Mouse (Mus musculus) CH12.LX (cell line): Measurements from ENCODE around the gene Atox1. TPM values are rescaled to one million over a fixed set of nuclear protein-coding genes. Genes with fewer than 3 reads are reported as not detected.

Source experiments
- DNase-seq: peaks from one replicate; pipeline ENCODE4 v3.0.0-alpha.2; 2013; ENCODE audit errors: extremely low read depth
- H3K27ac ChIP-seq: 2 replicates; pipeline ENCODE4 v1.5.1; 2012; ENCODE audit warnings: low read depth, mild to moderate bottlenecking, control low read depth, moderate library complexity; ENCODE audit not compliant: insufficient read depth
- H3K27me3 ChIP-seq: replicated peaks from 2 replicates; pipeline ENCODE3; 2012; ENCODE audit warnings: inconsistent platforms
- H3K36me3 ChIP-seq, 2 experiments: replicated peaks in 1 of 2; 2 replicates each; pipeline versions ENCODE3 to v1.6.1; 2012; ENCODE audit warnings: inconsistent platforms in 1 of 2, low read length in 1 of 2, mild to moderate bottlenecking in 1 of 2, mixed read lengths in 1 of 2, moderate library complexity in 1 of 2; ENCODE audit not compliant: control insufficient read depth in 1 of 2, insufficient read depth in 1 of 2
- H3K4me1 ChIP-seq, 2 experiments: 2 replicates each; pipeline ENCODE4 v1.6.1; 2012; ENCODE audit warnings: inconsistent platforms in 1 of 2, moderate library complexity in 1 of 2; ENCODE audit not compliant: insufficient read depth in 2 of 2, control insufficient read depth in 1 of 2
- H3K4me2 ChIP-seq: 2 replicates; pipeline ENCODE4 v1.6.1; 2012; ENCODE audit warnings: low read depth, mild to moderate bottlenecking, control low read depth; ENCODE audit not compliant: poor library complexity, insufficient read depth, severe bottlenecking
- H3K4me3 ChIP-seq, 3 experiments: fragments of 150-350 bp in 1 of 3; sonication (generic) in 1 of 3; replicated peaks in 1 of 3; 2 replicates each; pipeline versions ENCODE3 to v1.5.1; 2011 to 2012; ENCODE audit warnings: low read depth in 2 of 3, low read length in 2 of 3, mild to moderate bottlenecking in 2 of 3, moderate library complexity in 2 of 3, control low read depth in 1 of 3, improper control_type of control experiment in 1 of 3, inconsistent platforms in 1 of 3, mixed read lengths in 1 of 3; ENCODE audit not compliant: poor library complexity in 1 of 3
- H3K79me2 ChIP-seq: replicated peaks from 2 replicates; pipeline ENCODE4 v1.6.1; 2012; ENCODE audit warnings: mild to moderate bottlenecking, moderate library complexity; ENCODE audit not compliant: control insufficient read depth, poor library complexity, insufficient read depth, severe bottlenecking; ENCODE audit errors: extremely low read depth
- H3K9ac ChIP-seq: 2 replicates; pipeline ENCODE4 v1.6.1; 2012; ENCODE audit warnings: low read depth, mild to moderate bottlenecking, control low read depth, moderate library complexity; ENCODE audit not compliant: insufficient read depth
- H3K9me3 ChIP-seq: replicated peaks from 2 replicates; pipeline ENCODE3; 2012; ENCODE audit warnings: low read length, inconsistent platforms, mixed read lengths
- BHLHE40 ChIP-seq: IDR thresholded peaks from 2 replicates; pipeline ENCODE4 v1.6.1; 2011; ENCODE audit warnings: mild to moderate bottlenecking, low read depth, low read length, improper control_type of control experiment
- CHD1 ChIP-seq: IDR thresholded peaks from 2 replicates; pipeline ENCODE4 v1.6.1; 2012; ENCODE audit warnings: low read depth, low read length, improper control_type of control experiment, inconsistent platforms
- CTCF ChIP-seq, 2 experiments: IDR thresholded peaks in 1 of 2; conservative IDR thresholded peaks in 1 of 2; 2 replicates each; pipeline ENCODE4 v1.5.1; 2011 to 2012; ENCODE audit warnings: low read depth in 2 of 2, low read length in 2 of 2, improper control_type of control experiment in 1 of 2, inconsistent platforms in 1 of 2, mild to moderate bottlenecking in 1 of 2, moderate library complexity in 1 of 2
- ETS1 ChIP-seq: conservative IDR thresholded peaks from 2 replicates; pipeline ENCODE4 v1.6.1; 2012; ENCODE audit warnings: low read depth, mild to moderate bottlenecking, inconsistent platforms, low read length, improper control_type of control experiment, moderate library complexity
- HCFC1 ChIP-seq: IDR thresholded peaks from 2 replicates; pipeline ENCODE4 v1.6.1; 2012; ENCODE audit warnings: low read depth, mild to moderate bottlenecking, inconsistent platforms, low read length, improper control_type of control experiment
- IRF4 ChIP-seq: IDR thresholded peaks from 2 replicates; pipeline ENCODE4 v1.6.1; 2014; ENCODE audit warnings: low read depth, mild to moderate bottlenecking, inconsistent platforms, low read length, improper control_type of control experiment
- JUN ChIP-seq: IDR thresholded peaks from 2 replicates; pipeline ENCODE4 v1.6.1; 2011; ENCODE audit warnings: low read depth, mild to moderate bottlenecking, low read length, improper control_type of control experiment, moderate library complexity; ENCODE audit not compliant: insufficient read depth
- KAT2A ChIP-seq: IDR thresholded peaks from 2 replicates; pipeline ENCODE4 v1.6.1; 2012; ENCODE audit warnings: low read length, improper control_type of control experiment, inconsistent platforms; ENCODE audit not compliant: insufficient replicate concordance
- MEF2A ChIP-seq: IDR thresholded peaks from 2 replicates; pipeline ENCODE4 v1.6.1; 2014; ENCODE audit warnings: low read depth, mild to moderate bottlenecking, inconsistent platforms, low read length, improper control_type of control experiment, borderline replicate concordance
- NRF1 ChIP-seq: IDR thresholded peaks from 2 replicates; pipeline ENCODE4 v1.6.1; 2014; ENCODE audit warnings: low read depth, mild to moderate bottlenecking, inconsistent platforms, low read length, improper control_type of control experiment, moderate library complexity
- POLR2A ChIP-seq: IDR thresholded peaks from 2 replicates; pipeline ENCODE4 v1.6.1; 2011; ENCODE audit warnings: low read depth, mild to moderate bottlenecking, improper control_type of control experiment, low read length
- POLR2AphosphoS2 ChIP-seq: IDR thresholded peaks from 2 replicates; pipeline ENCODE4 v1.6.1; 2011; ENCODE audit warnings: low read depth, low read length, improper control_type of control experiment
- RAD21 ChIP-seq: IDR thresholded peaks from 2 replicates; pipeline ENCODE4 v1.6.1; 2011; ENCODE audit warnings: low read depth, mild to moderate bottlenecking, low read length, improper control_type of control experiment, moderate library complexity
- RCOR1 ChIP-seq: conservative IDR thresholded peaks from 2 replicates; pipeline ENCODE4 v1.6.1; 2012; ENCODE audit warnings: low read depth, mild to moderate bottlenecking, inconsistent platforms, low read length, improper control_type of control experiment
- UBTF ChIP-seq: IDR thresholded peaks from 2 replicates; pipeline ENCODE4 v1.6.1; 2012; ENCODE audit warnings: low read depth, mild to moderate bottlenecking, inconsistent platforms, low read length, improper control_type of control experiment, moderate library complexity
- USF2 ChIP-seq: conservative IDR thresholded peaks from 2 replicates; pipeline ENCODE4 v1.6.1; 2011; ENCODE audit warnings: low read depth, low read length, improper control_type of control experiment
- ZNF384 ChIP-seq: IDR thresholded peaks from 2 replicates; pipeline ENCODE4 v1.6.1; 2012; ENCODE audit warnings: low read depth, low read length, improper control_type of control experiment, inconsistent platforms
- dilution Hi-C: fragments of 300-500 bp; cut with MboI; formaldehyde crosslinking; loops from 2 replicates; pipeline ENCODE4 v1.14.3; 2020; ENCODE audit warnings: low sequenced_read_pairs; ENCODE audit not compliant: extremely low pct_unique_long_range_greater_than_20kb, extremely low pct_ligation_motif_present
- in situ Hi-C: fragments of 300-500 bp; cut with MboI; formaldehyde crosslinking; loops from 3 replicates; pipeline ENCODE4 v1.14.3; 2019; ENCODE audit warnings: low sequenced_read_pairs, low pct_ligation_motif_present, low pct_unique_long_range_greater_than_20kb, mixed read lengths
- polyA plus RNA-seq: library from polyadenylated mRNA; unstranded; fragments of >175 nt; gene quantifications from 2 replicates; pipeline ENCODE4 v1.2.1, GENCODE M21; 2012; ENCODE audit warnings: low read depth; ENCODE audit not compliant: insufficient read length
- total RNA-seq, 2 experiments: library from RNA; depleted of rRNA; stranded (reverse); fragments of 300-350 nt in 1 of 2; fragments of >200 nt in 1 of 2; gene quantifications; 2 replicates each; pipeline ENCODE4 v1.2.3; 2012 to 2014

Atox1 gene
- total and polyA plus RNA-seq, 3 experiments = 264 to 445 (median 398) TPM

DNA sequence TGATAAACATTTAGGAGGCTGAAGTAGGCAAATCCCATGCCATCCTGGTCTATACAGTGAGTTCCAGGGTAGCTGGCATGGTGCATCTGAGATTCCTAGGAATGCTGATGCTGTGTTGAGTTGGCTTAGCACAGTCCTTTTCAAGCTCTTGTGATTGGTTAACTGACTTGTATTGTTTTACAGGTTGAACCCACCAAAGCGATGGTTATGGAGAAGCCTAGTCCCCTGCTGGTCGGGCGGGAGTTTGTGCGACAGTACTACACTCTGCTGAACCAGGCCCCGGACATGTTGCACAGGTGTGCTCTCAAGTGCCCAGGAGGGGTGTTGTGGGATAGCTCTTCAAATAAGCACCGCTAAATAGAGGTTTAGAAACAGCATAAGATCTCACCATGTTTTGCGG is 24.4 kb upstream of the Atox1 start:
- Histone ChIP-seq H3K79me2 (peaks cover 96% of the 10 kb centered on the region), H3K4me2 (no peak overlapping the region), H3K27ac (no peak overlapping the region), H3K4me1 (peaks cover 8 to 44% of the 10 kb centered on the region in 2 experiments; a peak in 3 of 4 replicates), H3K9ac (no peak overlapping the region), H3K9me3 (no peaks in the 10 kb centered on the region), H3K4me3 (no peak overlapping the region), H3K36me3 (peaks cover 68 to 93% of the 10 kb centered on the region in 2 experiments), H3K27me3 (no peaks in the 10 kb centered on the region)
- TF ChIP-seq JUN = no peak
- TF ChIP-seq POLR2A = peak; percentile 16; the same call in 1 of the 2 replicates
- TF ChIP-seq RCOR1 = no peak
- no peak for DNase-seq
- in situ Hi-C loops (no loop called here), dilution Hi-C loops (no loop called here)

DNA sequence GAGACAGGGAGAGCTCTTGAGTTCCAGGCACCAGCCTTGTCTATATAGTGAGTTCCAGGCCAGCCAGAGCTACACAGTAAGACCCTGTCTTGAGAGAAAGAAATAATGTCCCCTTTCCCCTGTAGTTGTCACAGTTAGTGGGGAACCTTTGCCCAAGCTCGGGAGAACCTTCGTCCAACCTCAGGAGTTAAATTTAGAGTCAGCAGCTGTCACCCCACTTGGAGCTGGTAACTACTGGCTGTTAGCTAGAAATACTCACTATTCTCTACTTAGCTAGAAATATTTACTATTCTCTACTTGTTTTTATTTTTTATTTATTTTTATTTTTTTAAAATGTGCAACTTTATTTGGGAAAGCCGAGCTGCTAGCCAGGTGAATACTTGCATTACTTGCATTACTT is 12.2 kb upstream of the Atox1 start:
- in situ Hi-C loops (no loop called here), dilution Hi-C loops (no loop called here)
- Histone ChIP-seq H3K4me1 (peaks cover 8 to 57% of the 10 kb centered on the region in 2 experiments), H3K4me3 (peak overlapping the region in 2 of 3 experiments; percentile 28 to 42), H3K79me2 (peaks cover 82% of the 10 kb centered on the region), H3K9ac (peak overlapping the region; percentile 22; the same call in 1 of the 2 replicates), H3K4me2 (peak overlapping the region; percentile 72), H3K9me3 (no peaks in the 10 kb centered on the region), H3K27me3 (no peaks in the 10 kb centered on the region), H3K27ac (no peak overlapping the region), H3K36me3 (peaks cover 11 to 57% of the 10 kb centered on the region in 2 experiments)
- TF ChIP-seq BHLHE40 (no peak), UBTF (no peak), CHD1 (no peak), NRF1 (no peak), HCFC1 (no peak), ZNF384 (no peak), ETS1 (no peak), POLR2AphosphoS2 (no peak), RAD21 (no peak), POLR2A (no peak), USF2 (no peak), KAT2A (no peak), IRF4 (no peak), CTCF (conservative IDR thresholded peaks at IDR 0.05 in 1 of 2, IDR thresholded peaks at IDR 0.05 in 1 of 2; ENCODE audit: low read depth in 2 of 2, low read length in 2 of 2) (no peak), MEF2A (no peak)
- DNase-seq = no peak
